ENCODE assay signal across 8 mouse cellular contexts in the genomic region with DNA sequence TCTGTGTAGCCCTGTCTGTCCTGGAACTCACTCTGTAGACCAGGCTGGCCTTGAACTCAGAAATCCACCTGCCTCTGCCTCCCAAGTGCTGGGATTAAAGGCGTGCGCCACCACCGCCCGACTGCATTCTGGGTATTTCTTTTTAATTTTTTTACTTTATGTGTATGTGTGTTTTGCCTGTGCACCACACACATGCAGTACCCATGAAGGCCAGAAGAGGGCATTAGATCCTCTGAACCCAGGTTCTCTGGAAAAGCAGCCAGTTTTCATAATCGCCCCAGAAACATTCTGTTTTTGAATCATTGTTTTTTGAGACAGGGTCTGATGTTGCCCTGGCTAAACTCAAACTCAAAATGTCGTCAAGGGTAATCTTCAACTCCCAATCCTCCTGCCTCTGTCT. TPM values are rescaled to one million over a fixed set of nuclear protein-coding genes. Genes with fewer than 3 reads are reported as not detected.
A peak's percentile ranks its signal among the peaks of the same experiment; 100 is the strongest.
DNase-seq lines count a peak whose midpoint lies in the region; ATAC-seq lines count a peak whose summit lies in the region.

No protein-coding gene starts in this region.

- no peak overlapping the region for H3K4me2 ChIP-seq in forebrain, embryonic 13.5 days

- intact Hi-C loops in left cerebral cortex, postnatal 14 days (cut with DNase I): no loop called here
- intact Hi-C loops in left cerebral cortex, postnatal 36 days (cut with DNase I): no loop called here

- no peak for ATAC-seq in forebrain, embryonic 13.5 days
- ATAC-seq in megakaryocyte progenitor cell, adult 5-6 weeks (replicated peaks; ENCODE audit: poor library complexity): peak; percentile 78

- H3K9me3 ChIP-seq in forebrain, embryonic 10.5 days: no peaks in the 10 kb centered on the region
- no peaks in the 10 kb centered on the region for H3K9me3 ChIP-seq in forebrain, embryonic 13.5 days (replicated peaks)

- H3K36me3 ChIP-seq in forebrain, embryonic 10.5 days (replicated peaks): no peaks in the 10 kb centered on the region
- H3K36me3 ChIP-seq in forebrain, embryonic 13.5 days (ENCODE audit: poor library complexity, severe bottlenecking): no peaks in the 10 kb centered on the region

- no peaks in the 10 kb centered on the region for H3K27me3 ChIP-seq in forebrain, embryonic 10.5 days (ENCODE audit: poor library complexity, severe bottlenecking)
- H3K27me3 ChIP-seq in forebrain, embryonic 13.5 days: 0 out of 2 replicates have a peak, but pooled peaks cover 4% of the 10 kb centered on the region

- no peaks in the 10 kb centered on the region for H3K4me1 ChIP-seq in forebrain, embryonic 10.5 days
- no peaks in the 10 kb centered on the region for H3K4me1 ChIP-seq in forebrain, embryonic 13.5 days

- 55% methylated on average over 6 of the region's 6 CpGs for WGBS in forebrain, embryonic 10.5 days
- WGBS in forebrain, embryonic 13.5 days: 61% methylated on average over 6 of the region's 6 CpGs

- DNase-seq in forebrain, embryonic 10.5 days (ENCODE audit: extremely low spot score, low spot score): peak; percentile 42
- peak; percentile 59 to 74 for DNase-seq in left cerebral cortex, postnatal 14 days (ENCODE audit: low spot score in 2 of 2)
- DNase-seq in left cerebral cortex, postnatal 36 days (ENCODE audit: low spot score in 2 of 2): no peak
- DNase-seq in T-cell, adult 2 months (ENCODE audit: low spot score): peak; percentile 30
- DNase-seq in forelimb bud, embryonic 11.5 days (ENCODE audit: low read depth, low spot score): peak; percentile 51
- DNase-seq in urinary bladder, postnatal 25 days (ENCODE audit: low spot score): no peak

- no peak overlapping the region for H3K4me3 ChIP-seq in forebrain, embryonic 10.5 days
- no peak overlapping the region for H3K4me3 ChIP-seq in forebrain, embryonic 13.5 days

- H3K27ac ChIP-seq in forebrain, embryonic 10.5 days: no peak overlapping the region
- H3K27ac ChIP-seq in forebrain, embryonic 13.5 days: no peak overlapping the region

- H3K9ac ChIP-seq in forebrain, embryonic 13.5 days: no peak overlapping the region

RNA-seq across cellular contexts. Expression of a gene that starts 15.4 kb away (rescaled TPM):
- 98.6 and 102 TPM in 2 replicates for polyA plus RNA-seq in forebrain, embryonic 10.5 days (2016; fragmentation: Nextera tagmentation; extraction: Ambion mirVana)
- polyA plus RNA-seq in forebrain, embryonic 13.5 days (2015; fragmentation: Nextera tagmentation; extraction: Ambion mirVana): 82.1 and 90.2 TPM in 2 replicates
- 10 to 100 TPM; 62.2 to 68.9 TPM for total RNA-seq in left cerebral cortex, postnatal 14 days (2021)
- total RNA-seq in left cerebral cortex, postnatal 36 days (2021): 10 to 100 TPM; 60.4 to 62.2 TPM
- total RNA-seq in megakaryocyte progenitor cell, adult 5-6 weeks (2015): 44.1 and 56.8 TPM in 2 replicates
- total RNA-seq in megakaryocyte progenitor cell, adult 5-6 weeks (2017): 45.8 and 48.8 TPM in 2 replicates

RNA-seq across cellular contexts. Expression of a gene that starts 18.4 kb away (rescaled TPM):
- polyA plus RNA-seq in forebrain, embryonic 10.5 days (2016; fragmentation: Nextera tagmentation; extraction: Ambion mirVana): 0.77 and 1.0 TPM in 2 replicates
- 4.1 and 4.3 TPM in 2 replicates for polyA plus RNA-seq in forebrain, embryonic 13.5 days (2015; fragmentation: Nextera tagmentation; extraction: Ambion mirVana)
- 10 to 100 TPM; 42.2 to 44.7 TPM for total RNA-seq in left cerebral cortex, postnatal 14 days (2021)
- total RNA-seq in left cerebral cortex, postnatal 36 days (2021): 10 to 100 TPM; 48.5 to 51.5 TPM
- total RNA-seq in megakaryocyte progenitor cell, adult 5-6 weeks (2015): 0.57 TPM in 1 of 2 replicates, not detected in the other
- 0.37 TPM in 1 of 2 replicates, not detected in the other for total RNA-seq in megakaryocyte progenitor cell, adult 5-6 weeks (2017)

RNA-seq across cellular contexts. Expression of a gene that starts 51.6 kb away (rescaled TPM):
- 7.8 and 8.1 TPM in 2 replicates for polyA plus RNA-seq in forebrain, embryonic 10.5 days (2016; fragmentation: Nextera tagmentation; extraction: Ambion mirVana)
- 10.3 and 11.0 TPM in 2 replicates for polyA plus RNA-seq in forebrain, embryonic 13.5 days (2015; fragmentation: Nextera tagmentation; extraction: Ambion mirVana)
- 10 to 100 TPM; 32.9 to 34.5 TPM for total RNA-seq in left cerebral cortex, postnatal 14 days (2021)
- 10 to 100 TPM; 45.3 to 50.6 TPM for total RNA-seq in left cerebral cortex, postnatal 36 days (2021)
- total RNA-seq in megakaryocyte progenitor cell, adult 5-6 weeks (2015): 6.6 and 7.7 TPM in 2 replicates
- 12.5 and 16.4 TPM in 2 replicates for total RNA-seq in megakaryocyte progenitor cell, adult 5-6 weeks (2017)

Comparison
In these comparisons a context has a peak if more than half of its experiments do, and no peak if none do; other contexts are left out.
1. DNase-seq: peak in forebrain, embryonic 10.5 days (single experiment), left cerebral cortex, postnatal 14 days (2 of 2), T-cell, adult 2 months (single experiment) and forelimb bud, embryonic 11.5 days (single experiment); none in left cerebral cortex, postnatal 36 days (0 of 2) and urinary bladder, postnatal 25 days (single experiment).
2. RNA of a gene that starts 18.4 kb away (total RNA-seq): 48.5 to 51.5 TPM in left cerebral cortex, postnatal 36 days and 42.2 to 44.7 TPM in left cerebral cortex, postnatal 14 days; 0.37 to 0.57 TPM in megakaryocyte progenitor cell, adult 5-6 weeks; every median in the first group is over 10 times any median in the second.